8 mouse cellular contexts compared by ENCODE assay signal in genomic region chr13:96593621-96594020, GRCm38 (mm10). TPM values are rescaled to one million over a fixed set of nuclear protein-coding genes. Genes with fewer than 3 reads are reported as not detected.
A peak's percentile ranks its signal among the peaks of the same experiment; 100 is the strongest.
DNase-seq lines count a peak whose midpoint lies in the region; ATAC-seq and TF ChIP-seq lines count a peak whose summit lies in the region.

No protein-coding gene starts in this region.

- peak overlapping the region; percentile 21; the same call in 1 of the 2 replicates for H3K27ac ChIP-seq in heart, adult 2 months
- H3K27ac ChIP-seq in midbrain, embryonic 15.5 days = no peak overlapping the region
- H3K27ac ChIP-seq in midbrain, embryonic 10.5 days (replicated peaks) = no peak overlapping the region
- no peak overlapping the region for H3K27ac ChIP-seq in embryonic facial prominence, embryonic 14.5 days (replicated peaks; ENCODE audit: low read depth, low read length)

- H3K4me3 ChIP-seq in heart, adult 2 months = no peak overlapping the region
- no peak overlapping the region for H3K4me3 ChIP-seq in midbrain, embryonic 15.5 days
- no peak overlapping the region for H3K4me3 ChIP-seq in midbrain, embryonic 10.5 days
- H3K4me3 ChIP-seq in embryonic facial prominence, embryonic 14.5 days (ENCODE audit: low read depth, low read length) = no peak overlapping the region

- WGBS in heart, adult 2 months = 9% methylated on average over 1 of the region's 1 CpGs
- 7% methylated on average over 1 of the region's 1 CpGs for WGBS in midbrain, embryonic 15.5 days
- 20% methylated on average over 1 of the region's 1 CpGs for WGBS in midbrain, embryonic 10.5 days
- 4% methylated on average over 1 of the region's 1 CpGs for WGBS in embryonic facial prominence, embryonic 14.5 days

- no peak overlapping the region for H3K4me2 ChIP-seq in midbrain, embryonic 15.5 days
- no peak overlapping the region for H3K4me2 ChIP-seq in embryonic facial prominence, embryonic 14.5 days (ENCODE audit: low read depth, low read length)

- no peaks in the 10 kb centered on the region for H3K9me3 ChIP-seq in midbrain, embryonic 15.5 days
- no peaks in the 10 kb centered on the region for H3K9me3 ChIP-seq in midbrain, embryonic 10.5 days (replicated peaks)
- H3K9me3 ChIP-seq in embryonic facial prominence, embryonic 14.5 days (ENCODE audit: control insufficient read depth, low read length) = no peaks in the 10 kb centered on the region

- H3K79me2 ChIP-seq in heart, adult 2 months (replicated peaks; ENCODE audit: control insufficient read depth, insufficient read depth, low read length) = 0 out of 2 replicates have a peak, but pooled peaks cover 1% of the 10 kb centered on the region

- TF ChIP-seq EP300 in heart, adult 2 months (IDR thresholded peaks at IDR 0.05; ENCODE audit: insufficient read depth, low read depth, low read length) = no peak

- peak; percentile 97 for TF ChIP-seq CTCF in heart, adult 2 months (IDR thresholded peaks at IDR 0.05)

- 0 out of 2 replicates have a peak, but pooled peaks have one; percentile 56 for ATAC-seq in midbrain, embryonic 15.5 days (replicated peaks)
- no peak for ATAC-seq in embryonic facial prominence, embryonic 14.5 days (ENCODE audit: low read depth)

- DNase-seq in heart, adult 2 months = no peak
- no peak for DNase-seq in heart, postnatal 4 days
- no peak for DNase-seq in midbrain, embryonic 10.5 days (ENCODE audit: low spot score)
- peak; percentile 72 for DNase-seq in embryonic facial prominence, embryonic 14.5 days (ENCODE audit: low spot score)
- DNase-seq in retina, postnatal 7 days (ENCODE audit: low read depth, low spot score) = peak; percentile 54
- DNase-seq in frontal cortex, postnatal 14 days (ENCODE audit: low spot score in 2 of 2) = no peak
- no peak for DNase-seq in right cerebral cortex, postnatal 36 days (ENCODE audit: low spot score in 2 of 2)

- H3K9ac ChIP-seq in heart, adult 2 months (ENCODE audit: low read depth, low read length) = no peak overlapping the region
- H3K9ac ChIP-seq in midbrain, embryonic 15.5 days = no peak overlapping the region
- H3K9ac ChIP-seq in embryonic facial prominence, embryonic 14.5 days (ENCODE audit: low read depth, low read length) = no peak overlapping the region

- H3K36me3 ChIP-seq in heart, adult 2 months (ENCODE audit: control insufficient read depth, insufficient read depth, low read length) = peaks cover 6% of the 10 kb centered on the region
- H3K36me3 ChIP-seq in midbrain, embryonic 15.5 days (replicated peaks) = no peaks in the 10 kb centered on the region
- no peaks in the 10 kb centered on the region for H3K36me3 ChIP-seq in midbrain, embryonic 10.5 days
- H3K36me3 ChIP-seq in embryonic facial prominence, embryonic 14.5 days (ENCODE audit: control insufficient read depth, insufficient read depth, low read length) = no peaks in the 10 kb centered on the region

- no peaks in the 10 kb centered on the region for H3K27me3 ChIP-seq in heart, adult 2 months (ENCODE audit: control insufficient read depth, insufficient read depth, low read length)
- H3K27me3 ChIP-seq in midbrain, embryonic 15.5 days (replicated peaks) = no peaks in the 10 kb centered on the region
- H3K27me3 ChIP-seq in midbrain, embryonic 10.5 days (ENCODE audit: low read depth, poor library complexity, severe bottlenecking) = no peaks in the 10 kb centered on the region
- H3K27me3 ChIP-seq in embryonic facial prominence, embryonic 14.5 days (replicated peaks; ENCODE audit: control insufficient read depth, insufficient read depth, low read length) = no peaks in the 10 kb centered on the region

- H3K4me1 ChIP-seq in heart, adult 2 months (ENCODE audit: control insufficient read depth, insufficient read depth, low read length) = peaks cover 3% of the 10 kb centered on the region
- H3K4me1 ChIP-seq in midbrain, embryonic 15.5 days = 0 out of 2 replicates have a peak, but pooled peaks cover 6% of the 10 kb centered on the region
- peaks cover 6% of the 10 kb centered on the region for H3K4me1 ChIP-seq in midbrain, embryonic 10.5 days
- peaks cover 10% of the 10 kb centered on the region for H3K4me1 ChIP-seq in embryonic facial prominence, embryonic 14.5 days (ENCODE audit: control insufficient read depth, insufficient read depth, low read length)

- no peak for TF ChIP-seq POLR2A in heart, adult 2 months (IDR thresholded peaks at IDR 0.05; ENCODE audit: insufficient read depth, low read depth, low read length)

- intact Hi-C loops in heart, adult 2 months (cut with DNase I) = loop anchor here (1.0 kb wide), 1 partner anchor 162 kb away; no protein-coding TSS in a partner anchor

RNA-seq across cellular contexts. Expression of gene Col4a3bp, which starts 51.2 kb away (rescaled TPM):
- 10 to 100 TPM; 33.3 to 39.8 TPM for total RNA-seq in heart, adult 2 months (2021)
- polyA plus RNA-seq in heart, adult 2 months (2012; rRNA removed) = 7.1 and 21.7 TPM in 2 replicates
- total RNA-seq in heart, postnatal 4 days (2021) = 10 to 100 TPM; 36.8 to 37.7 TPM
- polyA plus RNA-seq in midbrain, embryonic 15.5 days (2015; fragmentation: Nextera tagmentation; extraction: Ambion mirVana) = 7.7 and 9.2 TPM in 2 replicates
- polyA plus RNA-seq in midbrain, embryonic 10.5 days (2016; fragmentation: Nextera tagmentation; extraction: Ambion mirVana) = 5.9 and 7.1 TPM in 2 replicates
- polyA plus RNA-seq in embryonic facial prominence, embryonic 14.5 days (2014; fragmentation: Nextera tagmentation; extraction: Ambion mirVana) = 10.2 and 10.8 TPM in 2 replicates

RNA-seq across cellular contexts. Expression of gene Polk, which starts 51.2 kb away (rescaled TPM):
- 1 to 10 TPM; 4.1 to 5.2 TPM for total RNA-seq in heart, adult 2 months (2021)
- 1.1 and 2.1 TPM in 2 replicates for polyA plus RNA-seq in heart, adult 2 months (2012; rRNA removed)
- 1 to 10 TPM; 5.5 to 7.8 TPM for total RNA-seq in heart, postnatal 4 days (2021)
- polyA plus RNA-seq in midbrain, embryonic 15.5 days (2015; fragmentation: Nextera tagmentation; extraction: Ambion mirVana) = 7.0 and 7.6 TPM in 2 replicates
- polyA plus RNA-seq in midbrain, embryonic 10.5 days (2016; fragmentation: Nextera tagmentation; extraction: Ambion mirVana) = 8.6 and 9.5 TPM in 2 replicates
- polyA plus RNA-seq in embryonic facial prominence, embryonic 14.5 days (2014; fragmentation: Nextera tagmentation; extraction: Ambion mirVana) = 10.1 and 10.7 TPM in 2 replicates

Comparison
In these comparisons a context has a peak if more than half of its experiments do, and no peak if none do; other contexts are left out.
1. DNase-seq: peak in embryonic facial prominence, embryonic 14.5 days (single experiment) and retina, postnatal 7 days (single experiment); none in heart, adult 2 months (0 of 2), heart, postnatal 4 days (single experiment), midbrain, embryonic 10.5 days (single experiment), frontal cortex, postnatal 14 days (0 of 2) and right cerebral cortex, postnatal 36 days (0 of 2).